Mouse (Mus musculus): ENCODE data around the gene Tspyl4.

DNA sequence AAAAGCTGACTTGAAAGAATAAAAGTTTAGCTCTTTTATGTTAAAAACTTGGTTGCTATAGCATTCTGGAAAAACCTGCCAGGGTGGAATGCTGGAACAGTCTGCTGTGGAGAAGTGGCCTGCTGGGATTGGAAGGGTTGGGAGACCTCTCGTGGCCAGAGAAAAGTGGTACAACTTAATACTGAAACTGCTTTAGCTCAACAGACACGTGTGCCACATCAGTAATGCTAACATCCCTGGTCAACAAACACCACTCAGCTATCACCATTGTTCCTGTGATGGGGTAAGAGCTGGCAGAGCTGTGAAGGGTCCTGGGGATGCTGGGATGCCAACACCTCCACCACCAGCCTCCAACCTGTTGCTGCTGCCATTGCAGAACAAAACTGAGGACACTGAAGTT is 31.1 kb downstream of the Tspyl4 start:
- TF ChIP-seq CTCF (IDR thresholded peaks at IDR 0.05; ENCODE audit: borderline replicate concordance, insufficient read depth, low read depth, low read length) (peak; percentile 80), POLR2A (IDR thresholded peaks at IDR 0.05; ENCODE audit: borderline replicate concordance, insufficient read depth, low read length) (no peak)

All from cerebellum, adult 2 months (tissue).